Mouse (Mus musculus): ENCODE measurements around the gene Gimap4.

GRCm38 (mm10) chr6:48664750-48665149, 19.6 kb upstream of the Gimap4 start:
- TF ChIP-seq CTCF (conservative IDR thresholded peaks at IDR 0.05; ENCODE audit: low read length) (no peak), NANOG (IDR thresholded peaks at IDR 0.05; ENCODE audit: borderline replicate concordance, low read length) (no peak), POU5F1 (IDR thresholded peaks at IDR 0.05; ENCODE audit: borderline replicate concordance, low read length) (no peak)

All from E14TG2a.4 (cell line).